18 mouse cellular contexts compared by ENCODE assay signal in the genomic region with DNA sequence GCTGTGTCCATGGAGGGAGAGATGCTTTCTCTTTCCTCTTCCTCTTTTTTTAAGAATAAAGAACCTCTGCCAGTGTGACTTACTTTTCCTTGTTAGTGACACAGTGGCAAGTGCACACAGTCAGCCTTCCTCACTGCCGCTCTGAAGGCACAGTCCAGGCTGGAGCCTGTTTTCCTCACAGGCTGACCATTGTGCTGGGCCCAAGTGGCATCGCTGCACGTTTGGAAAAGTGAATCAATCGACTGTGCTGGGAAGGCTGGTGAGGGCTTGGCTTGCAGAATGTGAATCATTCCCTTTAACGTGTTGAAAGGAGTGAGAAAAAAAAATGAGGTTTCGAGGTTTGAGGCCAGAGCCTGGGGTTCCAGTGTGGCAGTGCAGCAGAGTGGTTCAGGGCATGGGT. TPM values are rescaled to one million over a fixed set of nuclear protein-coding genes. Genes with fewer than 3 reads are reported as not detected.
DNase-seq lines count a peak whose midpoint lies in the region; ATAC-seq lines count a peak whose summit lies in the region.
"Had no signal": no experiment of that assay in that cellular context is flagged by ENCODE, and none has a peak within 500 bp of the region (broad histone marks: within the 10 kb centered on the region; RNA-seq: fewer than 3 reads in every experiment).

No protein-coding gene starts in this region.

- no peak for ATAC-seq in liver, embryonic 13.5 days (ENCODE audit: low read depth)
- ATAC-seq in liver, embryonic 11.5 days (replicated peaks; ENCODE audit: low FRiP score), result no peak
- ATAC-seq in limb, embryonic 12.5 days (ENCODE audit: insufficient number of reproducible peaks, insufficient read depth, low FRiP score, low TSS enrichment, low read depth), result no peak
- ATAC-seq: forebrain, embryonic 15.5 days had no signal

- H3K4me2 ChIP-seq in liver, embryonic 13.5 days, result 0 out of 2 replicates have a peak overlapping the region, but pooled peaks have one; percentile 22
- no peak overlapping the region for H3K4me2 ChIP-seq in liver, embryonic 11.5 days
- H3K4me2 ChIP-seq in limb, embryonic 12.5 days, result no peak overlapping the region
- H3K4me2 ChIP-seq: embryonic facial prominence, embryonic 13.5 days; forebrain, embryonic 15.5 days had no signal

- no peak overlapping the region for H3K4me3 ChIP-seq in liver, embryonic 13.5 days (replicated peaks)
- H3K4me3 ChIP-seq in liver, embryonic 11.5 days (ENCODE audit: low read depth, low read length), result no peak overlapping the region
- H3K4me3 ChIP-seq in limb, embryonic 12.5 days (replicated peaks), result no peak overlapping the region
- H3K4me3 ChIP-seq: embryonic facial prominence, embryonic 13.5 days; forebrain, embryonic 15.5 days had no signal

- peaks cover 95% of the 10 kb centered on the region for H3K4me1 ChIP-seq in liver, embryonic 13.5 days (replicated peaks)
- peaks cover 49% of the 10 kb centered on the region for H3K4me1 ChIP-seq in liver, embryonic 11.5 days (replicated peaks; ENCODE audit: control insufficient read depth, insufficient read depth, low read length)
- peaks cover 43% of the 10 kb centered on the region for H3K4me1 ChIP-seq in limb, embryonic 12.5 days (replicated peaks)

- no peaks in the 10 kb centered on the region for H3K9me3 ChIP-seq in liver, embryonic 13.5 days (replicated peaks)
- H3K9me3 ChIP-seq in liver, embryonic 11.5 days (ENCODE audit: control insufficient read depth, low read length), result no peaks in the 10 kb centered on the region
- H3K9me3 ChIP-seq in limb, embryonic 12.5 days, result no peaks in the 10 kb centered on the region
- H3K9me3 ChIP-seq: embryonic facial prominence, embryonic 13.5 days; forebrain, embryonic 15.5 days; G1E had no signal

- 0 out of 2 replicates have a peak, but pooled peaks cover 5% of the 10 kb centered on the region for H3K36me3 ChIP-seq in liver, embryonic 13.5 days
- no peaks in the 10 kb centered on the region for H3K36me3 ChIP-seq in liver, embryonic 11.5 days (ENCODE audit: control insufficient read depth, insufficient read depth, low read length)
- 0 out of 2 replicates have a peak, but pooled peaks cover 3% of the 10 kb centered on the region for H3K36me3 ChIP-seq in limb, embryonic 12.5 days
- H3K36me3 ChIP-seq: embryonic facial prominence, embryonic 13.5 days; forebrain, embryonic 15.5 days had no signal

- 60% methylated on average over 6 of the region's 6 CpGs for WGBS in liver, embryonic 13.5 days (ENCODE audit: insufficient replicate concordance)
- 72% methylated on average over 6 of the region's 6 CpGs for WGBS in liver, embryonic 11.5 days
- WGBS in limb, embryonic 12.5 days, result 81% methylated on average over 6 of the region's 6 CpGs

- intact Hi-C loops in heart, postnatal 14 days (cut with DNase I), result no loop called here
- intact Hi-C loops in gastrocnemius, postnatal 36 days (cut with DNase I), result no loop called here

- DNase-seq in heart, adult 11 months, result peak; percentile 83
- no peak for DNase-seq in heart, postnatal 14 days
- DNase-seq in liver, embryonic 13.5 days, result no peak
- no peak for DNase-seq in liver, embryonic 11.5 days (ENCODE audit: low spot score)
- DNase-seq in Muller cell, postnatal 12 days (ENCODE audit: inconsistent ontology term), result peak; percentile 83
- no peak for DNase-seq in gastrocnemius, postnatal 36 days
- DNase-seq in frontal cortex, postnatal 36 days (ENCODE audit: low spot score in 2 of 2), result no peak
- DNase-seq: B cell, adult 2 months; cerebellum, postnatal 25 days; gastrocnemius, postnatal 25 days; heart, postnatal 10 days; kidney, adult 9 months; retina, postnatal 1 day; thymus, adult 2 months had no signal

- H3K27ac ChIP-seq in liver, embryonic 13.5 days, result no peak overlapping the region
- H3K27ac ChIP-seq in liver, embryonic 11.5 days (ENCODE audit: low read depth, low read length), result no peak overlapping the region
- peak overlapping the region; percentile 36 for H3K27ac ChIP-seq in limb, embryonic 12.5 days
- H3K27ac ChIP-seq: embryonic facial prominence, embryonic 13.5 days; forebrain, embryonic 15.5 days had no signal

- no peak overlapping the region for H3K9ac ChIP-seq in liver, embryonic 13.5 days
- no peak overlapping the region for H3K9ac ChIP-seq in liver, embryonic 11.5 days (ENCODE audit: low read depth, low read length)
- H3K9ac ChIP-seq in limb, embryonic 12.5 days (replicated peaks), result no peak overlapping the region
- H3K9ac ChIP-seq: embryonic facial prominence, embryonic 13.5 days; forebrain, embryonic 15.5 days had no signal

- no peaks in the 10 kb centered on the region for H3K27me3 ChIP-seq in liver, embryonic 13.5 days
- H3K27me3 ChIP-seq in liver, embryonic 11.5 days (replicated peaks; ENCODE audit: control insufficient read depth, insufficient read depth, low read length), result no peaks in the 10 kb centered on the region
- H3K27me3 ChIP-seq in limb, embryonic 12.5 days, result no peaks in the 10 kb centered on the region
- H3K27me3 ChIP-seq: embryonic facial prominence, embryonic 13.5 days; forebrain, embryonic 15.5 days had no signal

RNA-seq across cellular contexts. Expression of a gene that starts 5.3 kb away (rescaled TPM):
- 100 to 1,000 TPM; 122 to 139 TPM for total RNA-seq in heart, postnatal 14 days (2021)
- 136 and 141 TPM in 2 replicates for polyA plus RNA-seq in liver, embryonic 13.5 days (2015; fragmentation: Nextera tagmentation; extraction: Ambion mirVana)
- 38.1 and 43.4 TPM in 2 replicates for polyA plus RNA-seq in liver, embryonic 11.5 days (2014; fragmentation: Nextera tagmentation; extraction: Ambion mirVana)
- polyA plus RNA-seq in limb, embryonic 12.5 days (2016; fragmentation: Nextera tagmentation; extraction: Ambion mirVana), result 51.0 and 51.5 TPM in 2 replicates
- 10 to 100 TPM; 87.5 to 92.0 TPM for total RNA-seq in gastrocnemius, postnatal 36 days (2021)

Comparison
In these comparisons a context has a peak if more than half of its experiments do, and no peak if none do; other contexts are left out.
1. DNase-seq: peak in heart, adult 11 months (single experiment) and Muller cell, postnatal 12 days (single experiment); none in heart, postnatal 14 days (0 of 2), liver, embryonic 13.5 days (single experiment), liver, embryonic 11.5 days (single experiment), gastrocnemius, postnatal 36 days (0 of 2) and frontal cortex, postnatal 36 days (0 of 2).